Mouse (Mus musculus): ENCODE data around the gene Ctcf. TPM values are rescaled to one million over a fixed set of nuclear protein-coding genes. Genes with fewer than 3 reads are reported as not detected.

Ctcf gene
- polyA plus RNA-seq, 1 experiment: 37.1 TPM

GRCm38 (mm10) chr8:105727397-105728124 is 91.2 kb downstream of the Ctcf start:
- DNase-seq (ENCODE audit: extremely low spot score in 1 of 2, low spot score in 1 of 2): no peak

GRCm38 (mm10) chr8:105732186-105732585 is 95.8 kb downstream of the Ctcf start:
- DNase-seq (ENCODE audit: extremely low spot score in 1 of 2, low spot score in 1 of 2): no peak

Other genes starting within 250 kb of the Ctcf start
- gene Kctd19, start 223.1 kb upstream of the Ctcf start, polyA plus RNA-seq (2012; rRNA removed): not detected in 2 replicates
- gene Lrrc36, start 223.0 kb upstream of the Ctcf start, polyA plus RNA-seq (2012; rRNA removed): 0.34 and 0.53 TPM in 2 replicates
- 66.7 and 76.4 TPM in 2 replicates for gene Tppp3, start 165.0 kb upstream of the Ctcf start, polyA plus RNA-seq (2012; rRNA removed)
- 75.3 and 75.7 TPM in 2 replicates for gene Zdhhc1, start 139.7 kb upstream of the Ctcf start, polyA plus RNA-seq (2012; rRNA removed)
- gene Hsd11b2, start 117.8 kb upstream of the Ctcf start, polyA plus RNA-seq (2012; rRNA removed): 0.21 and 0.22 TPM in 2 replicates
- gene Atp6v0d1, start 70.5 kb upstream of the Ctcf start, polyA plus RNA-seq (2012; rRNA removed): 334 and 339 TPM in 2 replicates
- 52.0 and 52.1 TPM in 2 replicates for gene Ripor1, start 31.3 kb upstream of the Ctcf start, polyA plus RNA-seq (2012; rRNA removed)
- gene Agrp, start 825 bp downstream of the Ctcf start, polyA plus RNA-seq (2012; rRNA removed): 0.25 and 0.36 TPM in 2 replicates
- gene Carmil2, start 49.7 kb downstream of the Ctcf start, polyA plus RNA-seq (2012; rRNA removed): 33.6 and 37.2 TPM in 2 replicates
- gene Acd, start 64.5 kb downstream of the Ctcf start, polyA plus RNA-seq (2012; rRNA removed): 42.5 and 46.0 TPM in 2 replicates
- gene Pard6a, start 64.6 kb downstream of the Ctcf start, polyA plus RNA-seq (2012; rRNA removed): 49.5 and 57.0 TPM in 2 replicates
- gene 4933405L10Rik, start 71.1 kb downstream of the Ctcf start, polyA plus RNA-seq (2012; rRNA removed): 0.38 and 0.92 TPM in 2 replicates
- gene Enkd1, start 71.6 kb downstream of the Ctcf start, polyA plus RNA-seq (2012; rRNA removed): 15.6 and 16.0 TPM in 2 replicates
- 18.1 and 21.5 TPM in 2 replicates for gene Gfod2, start 122.1 kb downstream of the Ctcf start, polyA plus RNA-seq (2012; rRNA removed)
- gene Ranbp10, start 190.8 kb downstream of the Ctcf start, polyA plus RNA-seq (2012; rRNA removed): 24.2 and 28.5 TPM in 2 replicates
- gene Tsnaxip1, start 191.2 kb downstream of the Ctcf start, polyA plus RNA-seq (2012; rRNA removed): 0.17 TPM in 1 of 2 replicates, not detected in the other
- gene Cenpt, start 216.7 kb downstream of the Ctcf start, polyA plus RNA-seq (2012; rRNA removed): 31.5 and 32.3 TPM in 2 replicates
- 47.0 and 47.1 TPM in 2 replicates for gene Thap11, start 218.6 kb downstream of the Ctcf start, polyA plus RNA-seq (2012; rRNA removed)
- gene Nutf2, start 224.0 kb downstream of the Ctcf start, polyA plus RNA-seq (2012; rRNA removed): 79.7 and 94.9 TPM in 2 replicates
- gene Edc4, start 244.3 kb downstream of the Ctcf start, polyA plus RNA-seq (2012; rRNA removed): 71.6 and 78.3 TPM in 2 replicates